Mouse (Mus musculus): Measurements from ENCODE around the gene Tmc3. TPM values are rescaled to one million over a fixed set of nuclear protein-coding genes. Genes with fewer than 3 reads are reported as not detected.

Gene Tmc3
- polyA plus RNA-seq, 1 experiment from 2014 or later: 0.16 TPM

DNA sequence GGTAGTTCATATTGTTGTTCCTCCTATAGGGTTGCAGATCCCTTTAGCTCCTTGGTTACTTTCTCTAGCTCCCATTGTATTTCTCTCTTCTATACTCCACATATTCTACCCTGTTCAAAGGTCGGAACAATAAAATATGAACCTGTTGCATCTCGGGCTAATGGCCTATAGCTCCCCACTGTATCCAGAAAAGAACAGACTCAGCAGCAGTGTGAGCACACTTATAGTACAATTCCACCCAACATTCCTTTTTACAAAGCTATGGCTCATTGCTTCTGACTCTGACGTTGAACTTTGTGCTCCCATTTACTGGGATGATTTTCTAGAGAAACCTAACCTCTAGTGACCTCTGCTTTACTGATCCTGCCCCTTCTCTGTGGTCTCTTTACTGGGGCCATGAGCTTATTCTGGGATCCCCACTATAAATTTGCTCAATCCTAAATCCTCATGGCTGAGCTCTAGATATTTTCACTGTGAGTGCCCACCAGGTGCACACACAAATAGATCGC is 81.4 kb downstream of the Tmc3 start:
- no peak for ATAC-seq
- WGBS: 86% methylated on average over 4 of the region's 4 CpGs
- H3K9ac ChIP-seq (ENCODE audit: low read depth, low read length): no peak overlapping the region
- H3K27me3 ChIP-seq (ENCODE audit: control insufficient read depth, insufficient read depth, low read depth, low read length): no peaks in the 10 kb centered on the region
- no peak overlapping the region for H3K4me3 ChIP-seq (ENCODE audit: low read depth, low read length)
- H3K9me3 ChIP-seq (replicated peaks; ENCODE audit: control insufficient read depth, low read length, poor library complexity, severe bottlenecking): no peaks in the 10 kb centered on the region
- no peaks in the 10 kb centered on the region for H3K4me1 ChIP-seq (ENCODE audit: control insufficient read depth, insufficient read depth, low read length)
- H3K4me2 ChIP-seq (ENCODE audit: low read length): no peak overlapping the region
- no peak overlapping the region for H3K27ac ChIP-seq (ENCODE audit: low read length)
- H3K36me3 ChIP-seq (ENCODE audit: control insufficient read depth, insufficient read depth, low read length): no peaks in the 10 kb centered on the region

DNA sequence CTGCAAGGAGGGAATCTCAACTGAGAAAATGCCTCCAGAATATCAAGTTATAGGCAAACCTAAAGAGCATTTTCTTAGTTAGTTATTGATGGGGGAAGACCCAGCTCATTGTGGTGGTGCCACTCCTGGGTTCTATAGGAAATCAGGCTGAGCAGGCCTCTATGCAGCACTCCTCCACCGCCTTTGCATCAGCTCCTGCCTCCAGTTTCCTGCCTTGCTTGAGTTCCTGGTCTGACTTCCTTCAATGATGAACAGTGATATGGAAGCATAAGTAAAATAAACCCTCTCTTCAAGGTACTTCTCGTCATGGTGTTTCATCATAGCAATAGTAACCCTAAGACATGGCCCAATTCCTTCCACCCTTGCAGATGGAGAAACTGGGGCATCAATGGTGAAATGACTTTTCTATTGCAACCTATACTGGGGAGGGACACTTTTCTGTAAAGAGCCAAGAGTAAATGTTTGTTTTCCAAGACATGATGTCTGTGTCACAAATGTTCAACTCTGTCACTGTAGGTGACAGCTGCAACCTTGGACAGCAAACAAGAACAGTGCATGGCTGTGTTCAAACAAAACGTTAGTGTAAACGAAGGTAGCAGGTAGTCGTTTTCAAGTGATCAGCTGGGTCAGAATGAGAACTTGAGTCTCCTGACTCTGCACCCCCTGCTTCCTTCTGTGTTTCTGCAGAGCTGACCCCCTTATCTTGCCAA is 83.4 kb downstream of the Tmc3 start:
- H3K27ac ChIP-seq (ENCODE audit: low read length): no peak overlapping the region
- no peak overlapping the region for H3K4me2 ChIP-seq (ENCODE audit: low read length)
- H3K4me1 ChIP-seq (ENCODE audit: control insufficient read depth, insufficient read depth, low read length): no peaks in the 10 kb centered on the region
- H3K4me3 ChIP-seq (ENCODE audit: low read depth, low read length): no peak overlapping the region
- no peak for ATAC-seq
- 86% methylated on average over 5 of the region's 5 CpGs for WGBS
- no peaks in the 10 kb centered on the region for H3K9me3 ChIP-seq (replicated peaks; ENCODE audit: control insufficient read depth, low read length, poor library complexity, severe bottlenecking)
- no peak overlapping the region for H3K9ac ChIP-seq (ENCODE audit: low read depth, low read length)
- no peaks in the 10 kb centered on the region for H3K36me3 ChIP-seq (ENCODE audit: control insufficient read depth, insufficient read depth, low read length)
- no peaks in the 10 kb centered on the region for H3K27me3 ChIP-seq (ENCODE audit: control insufficient read depth, insufficient read depth, low read depth, low read length)

DNA sequence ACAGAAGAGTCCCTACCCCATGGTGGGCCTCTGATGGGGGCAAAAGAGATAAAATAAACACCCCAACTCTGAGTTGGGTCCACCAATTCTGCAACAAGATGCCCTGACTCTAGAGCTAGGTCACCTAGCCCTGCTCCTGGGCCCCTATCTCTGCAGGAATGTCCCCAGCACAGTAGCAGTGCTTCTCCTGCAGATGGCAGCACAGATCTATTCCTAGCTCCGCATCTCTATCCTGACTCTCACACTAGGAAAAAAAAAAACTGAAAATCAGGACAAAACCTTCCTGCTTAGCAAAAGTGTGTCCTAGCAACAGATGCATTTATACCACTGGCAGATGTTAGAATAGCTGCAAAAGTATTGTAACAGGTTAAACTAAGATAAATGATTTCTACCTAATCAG is 84.0 kb downstream of the Tmc3 start:
- Histone ChIP-seq H3K9me3 (replicated peaks; ENCODE audit: control insufficient read depth, low read length, poor library complexity, severe bottlenecking) (no peaks in the 10 kb centered on the region), H3K9ac (ENCODE audit: low read depth, low read length) (no peak overlapping the region), H3K27me3 (ENCODE audit: control insufficient read depth, insufficient read depth, low read depth, low read length) (no peaks in the 10 kb centered on the region), H3K36me3 (ENCODE audit: control insufficient read depth, insufficient read depth, low read length) (no peaks in the 10 kb centered on the region), H3K4me3 (ENCODE audit: low read depth, low read length) (no peak overlapping the region), H3K27ac (ENCODE audit: low read length) (no peak overlapping the region), H3K4me2 (ENCODE audit: low read length) (no peak overlapping the region), H3K4me1 (ENCODE audit: control insufficient read depth, insufficient read depth, low read length) (no peaks in the 10 kb centered on the region)
- 17% methylated on average over 1 of the region's 1 CpGs for WGBS
- ATAC-seq: peak; percentile 84

DNA sequence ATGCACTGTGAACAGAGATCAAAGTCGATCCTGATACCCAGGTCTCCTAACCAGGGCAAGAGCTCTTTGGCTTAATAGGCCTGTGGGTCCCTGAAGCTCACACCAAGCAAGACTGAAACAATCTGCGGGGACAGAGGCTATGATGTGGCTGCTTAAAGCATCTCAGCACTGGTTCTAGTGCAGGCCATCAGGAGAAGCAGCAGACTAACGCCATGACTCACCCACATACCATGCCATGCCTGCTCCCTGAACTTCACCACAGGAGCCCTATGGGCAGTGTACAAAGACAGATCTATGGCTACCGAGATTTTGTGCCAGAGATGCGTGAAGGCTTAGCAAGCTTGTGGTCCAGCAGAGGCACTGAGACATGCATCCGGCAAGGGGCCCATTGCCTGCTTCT is 86.8 kb downstream of the Tmc3 start:
- no peaks in the 10 kb centered on the region for H3K36me3 ChIP-seq (ENCODE audit: control insufficient read depth, insufficient read depth, low read length)
- H3K4me1 ChIP-seq (ENCODE audit: control insufficient read depth, insufficient read depth, low read length): no peaks in the 10 kb centered on the region
- H3K27ac ChIP-seq (ENCODE audit: low read length): no peak overlapping the region
- H3K27me3 ChIP-seq (ENCODE audit: control insufficient read depth, insufficient read depth, low read depth, low read length): no peaks in the 10 kb centered on the region
- no peak overlapping the region for H3K4me3 ChIP-seq (ENCODE audit: low read depth, low read length)
- 88% methylated on average over 6 of the region's 6 CpGs for WGBS
- no peak for ATAC-seq
- H3K4me2 ChIP-seq (ENCODE audit: low read length): no peak overlapping the region
- H3K9ac ChIP-seq (ENCODE audit: low read depth, low read length): no peak overlapping the region
- H3K9me3 ChIP-seq (replicated peaks; ENCODE audit: control insufficient read depth, low read length, poor library complexity, severe bottlenecking): no peaks in the 10 kb centered on the region

Other genes with a start within 250 kb of the Tmc3 start
- 6.0 and 6.5 TPM in 2 replicates for gene Stard5, start 47.0 kb downstream of the Tmc3 start, polyA plus RNA-seq (2015; fragmentation: Nextera tagmentation; extraction: Ambion mirVana)
- gene Il16, start 160.8 kb downstream of the Tmc3 start, polyA plus RNA-seq (2015; fragmentation: Nextera tagmentation; extraction: Ambion mirVana): 0.84 and 0.96 TPM in 2 replicates
- 1.8 and 2.3 TPM in 2 replicates for gene Cfap161, start 210.0 kb downstream of the Tmc3 start, polyA plus RNA-seq (2015; fragmentation: Nextera tagmentation; extraction: Ambion mirVana)